Mouse (Mus musculus) fibroblast of lung, adult 2 months (primary cell): ENCODE results near the gene Ttyh1.
"Not testable (repeated sequence)": the region's sequence is repeated elsewhere in the genome, so short reads cannot be mapped to it uniquely, and the experiment has no call there.

Experiments
- DNase-seq: peaks from one replicate; pipeline ENCODE4 v3.0.0-alpha.2; 2011; ENCODE audit warnings: low read depth

Ttyh1 gene

GRCm38 (mm10) chr7:4144046-4144445 lies 24.8 kb downstream of the Ttyh1 start:
- DNase-seq, result no peak

DNA sequence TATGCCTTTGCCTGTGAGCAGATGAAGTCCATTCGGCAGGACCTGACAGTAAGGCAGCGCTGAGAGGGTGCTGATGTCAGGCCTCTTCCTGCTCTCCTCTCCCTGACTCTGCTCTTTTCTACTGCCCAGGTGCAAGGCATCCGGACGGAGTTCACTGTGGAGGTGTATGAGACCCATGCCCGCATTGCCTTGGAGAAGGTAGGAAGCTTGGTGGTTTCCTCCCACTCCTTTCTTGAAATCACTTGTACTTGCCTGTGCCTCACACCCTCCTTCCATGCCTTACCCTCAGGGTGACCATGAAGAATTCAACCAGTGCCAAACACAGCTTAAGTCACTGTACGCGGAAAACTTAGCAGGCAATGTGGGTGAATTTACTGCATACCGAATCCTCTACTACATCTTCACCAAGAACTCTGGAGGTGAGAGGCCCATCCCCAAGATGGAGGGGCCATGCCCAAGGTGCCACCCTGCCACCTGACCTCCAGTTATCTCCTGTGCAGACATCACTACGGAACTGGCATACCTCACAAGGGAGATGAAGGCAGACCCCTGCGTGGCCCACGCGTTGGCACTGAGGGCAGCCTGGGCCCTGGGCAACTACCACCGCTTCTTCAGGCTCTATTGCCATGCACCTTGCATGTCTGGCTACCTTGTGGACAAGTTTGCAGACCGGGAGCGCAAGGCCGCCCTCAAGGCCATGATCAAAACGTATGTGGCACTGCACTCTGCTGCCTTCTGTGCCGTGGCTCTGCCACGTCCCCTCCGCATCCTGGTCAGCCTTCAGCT lies 25.8 kb downstream of the Ttyh1 start:
- DNase-seq, result no peak

DNA sequence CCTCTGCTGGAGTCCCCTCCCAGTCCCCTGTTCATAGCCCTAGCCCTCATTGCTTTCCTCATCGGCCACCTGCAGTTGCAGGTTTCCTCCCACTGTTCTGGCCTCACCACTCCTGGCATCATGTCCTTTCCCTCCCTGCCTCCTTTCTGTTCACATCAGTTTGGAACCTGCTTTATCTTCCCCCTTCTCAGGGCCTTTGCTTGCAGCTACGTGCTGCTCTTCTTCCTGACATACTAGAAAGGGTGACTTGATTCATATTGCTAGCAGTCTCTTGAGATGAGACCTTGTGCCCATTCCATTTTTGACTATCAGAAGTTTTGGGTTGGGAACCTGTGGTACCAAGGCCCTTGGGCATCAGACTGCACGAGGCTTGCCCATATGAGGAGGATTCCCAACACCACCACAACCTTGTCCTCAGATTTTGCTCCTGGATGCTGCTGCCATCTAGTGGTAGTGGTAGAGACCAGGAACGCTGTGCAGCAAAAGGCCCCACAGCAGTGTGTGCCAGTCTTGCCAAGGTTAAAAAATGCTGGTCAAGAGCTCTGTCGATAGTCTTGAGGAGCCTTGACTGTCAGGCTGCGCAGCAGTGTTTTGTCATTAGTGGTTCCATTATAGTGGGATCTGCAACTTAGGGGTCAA lies 26.5 kb downstream of the Ttyh1 start:
- no peak for DNase-seq

DNA sequence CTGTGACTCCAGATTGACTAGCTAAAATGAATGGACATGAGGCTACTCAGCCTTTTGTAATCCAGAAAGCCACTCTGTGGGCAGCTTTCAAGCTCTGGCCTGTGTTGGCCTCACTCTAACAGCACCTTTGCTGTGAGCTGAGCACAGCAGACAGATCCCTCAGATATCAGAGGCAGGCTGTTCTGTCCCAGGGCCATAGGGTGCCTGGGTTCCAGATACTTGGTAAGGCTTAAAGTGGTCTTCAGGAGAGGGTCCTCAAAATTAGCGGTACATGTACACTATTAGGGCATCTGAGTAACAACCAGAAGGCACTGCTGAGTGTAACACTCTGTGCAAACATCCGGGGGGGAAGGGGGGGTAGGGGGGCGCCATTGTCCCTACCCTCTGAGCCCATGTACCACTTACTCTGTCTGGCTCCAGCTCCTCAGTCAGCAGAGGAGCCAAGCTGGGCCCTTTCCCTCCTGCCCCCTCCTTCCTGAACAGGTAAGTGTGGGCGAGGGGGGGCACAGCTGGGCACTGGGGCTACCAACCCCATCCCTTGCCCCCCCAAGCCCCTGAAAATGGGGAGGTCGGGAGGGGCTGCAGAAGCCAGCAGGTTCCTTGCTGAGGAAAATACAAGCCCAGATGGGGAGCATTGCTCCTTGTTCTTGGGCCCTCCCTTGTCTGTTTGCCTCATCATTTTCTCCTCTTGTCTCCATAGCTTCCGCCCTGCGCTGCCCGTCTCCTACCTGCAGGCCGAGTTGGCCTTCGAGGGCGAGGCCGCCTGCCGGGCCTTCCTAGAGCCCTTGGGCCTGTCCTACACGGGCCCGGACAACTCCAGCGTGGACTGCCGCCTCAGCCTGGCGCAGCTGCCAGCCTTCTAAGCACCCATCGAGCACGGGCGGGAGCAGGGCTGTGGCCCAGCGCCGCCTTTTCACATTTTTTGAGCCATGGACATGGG lies 27.3 kb downstream of the Ttyh1 start:
- no peak for DNase-seq

GRCm38 (mm10) chr7:4147371-4147770 lies 28.2 kb downstream of the Ttyh1 start:
- DNase-seq, result no peak

GRCm38 (mm10) chr7:4147836-4148235 lies 28.6 kb downstream of the Ttyh1 start:
- no peak for DNase-seq

DNA sequence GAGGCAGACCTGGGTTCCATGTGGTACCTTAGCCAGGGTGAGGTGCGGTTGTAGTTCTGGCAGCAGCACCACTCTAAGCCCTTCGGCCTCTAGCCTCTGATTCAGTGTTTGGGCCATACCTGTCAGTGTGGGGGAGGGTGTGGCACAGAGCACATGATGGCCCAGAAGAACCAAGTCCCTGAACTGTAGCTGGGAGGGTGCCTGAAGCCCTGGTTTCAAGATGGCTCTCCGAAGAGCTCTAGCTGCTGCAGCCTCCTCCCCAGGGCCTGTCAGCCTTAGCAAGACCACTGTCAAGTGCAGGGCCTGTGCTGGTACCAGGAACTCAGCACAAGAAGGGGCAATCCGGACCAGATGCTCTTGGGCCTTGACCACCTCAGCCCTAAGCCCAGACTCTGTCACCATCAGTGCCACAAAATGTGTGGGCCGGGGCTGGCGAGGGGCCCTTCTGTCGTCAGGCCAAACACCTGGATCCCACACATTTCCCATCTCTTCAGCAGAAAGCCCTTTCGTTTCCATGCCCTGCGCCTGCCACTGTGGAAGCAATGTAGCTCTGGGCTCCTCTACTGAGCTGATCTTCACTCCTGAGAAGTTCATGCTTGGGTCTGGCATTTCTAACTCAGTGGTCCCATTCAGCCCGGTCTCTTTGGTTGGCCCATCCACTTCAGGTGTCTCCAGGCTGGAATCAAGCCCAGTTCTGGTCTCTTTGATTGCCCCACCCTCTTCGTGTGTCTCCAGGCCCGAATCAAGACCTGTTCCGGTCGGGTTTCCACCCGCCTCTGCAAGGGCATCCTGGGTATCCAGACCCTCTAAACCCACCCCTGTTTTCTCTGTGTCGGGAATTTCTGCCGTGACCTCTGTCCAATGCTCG lies 29.4 kb downstream of the Ttyh1 start:
- DNase-seq, result no peak

DNA sequence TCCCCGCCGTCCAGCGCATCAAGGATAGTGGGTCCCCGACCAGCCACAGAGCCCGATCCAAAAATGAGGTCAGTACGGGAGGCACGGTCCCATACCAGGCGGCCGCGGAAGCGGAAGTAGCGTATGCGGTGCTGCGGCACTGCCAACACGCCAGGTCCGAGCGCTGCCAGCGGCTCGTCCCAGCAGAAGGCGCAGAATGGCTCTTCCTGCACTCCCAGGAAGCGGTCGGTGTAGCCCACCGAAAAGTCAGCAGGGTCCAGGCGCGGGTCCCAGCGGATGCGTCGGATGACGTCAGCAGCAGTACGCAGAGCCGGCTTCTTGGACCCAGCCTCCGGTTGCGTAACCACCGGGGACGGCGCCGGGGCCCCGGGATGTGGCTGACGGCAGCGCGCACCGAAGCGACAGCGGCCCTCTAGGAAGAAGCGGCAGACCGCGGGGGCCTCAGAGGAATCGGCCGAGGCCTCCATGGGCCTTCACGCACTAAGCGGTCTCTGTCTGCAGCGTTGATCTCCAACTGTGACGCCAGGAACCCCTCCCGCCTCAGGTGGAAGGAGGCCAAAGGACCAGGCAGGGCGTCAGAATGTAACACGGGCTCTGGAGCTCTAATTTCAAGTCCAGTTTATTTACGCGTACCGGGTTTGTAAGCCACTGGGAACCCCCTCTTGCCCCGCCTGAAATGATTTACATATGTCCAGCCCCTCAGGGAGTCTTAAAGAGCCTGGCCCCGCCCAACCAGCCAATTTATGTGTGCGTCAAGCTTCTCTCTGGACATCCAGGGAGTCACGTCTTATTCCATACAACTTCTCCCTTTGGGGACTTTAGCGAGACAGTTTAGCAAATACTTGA lies 30.2 kb downstream of the Ttyh1 start:
- peak; percentile 66 for DNase-seq

- DNase-seq, result no peak
Measured at GRCm38 (mm10) chr7:4150059-4150541, 30.9 kb downstream of the Ttyh1 start, which contains the start of gene Leng9. Gene Leng9 (minus strand): TSS chr7:4150374.

DNA sequence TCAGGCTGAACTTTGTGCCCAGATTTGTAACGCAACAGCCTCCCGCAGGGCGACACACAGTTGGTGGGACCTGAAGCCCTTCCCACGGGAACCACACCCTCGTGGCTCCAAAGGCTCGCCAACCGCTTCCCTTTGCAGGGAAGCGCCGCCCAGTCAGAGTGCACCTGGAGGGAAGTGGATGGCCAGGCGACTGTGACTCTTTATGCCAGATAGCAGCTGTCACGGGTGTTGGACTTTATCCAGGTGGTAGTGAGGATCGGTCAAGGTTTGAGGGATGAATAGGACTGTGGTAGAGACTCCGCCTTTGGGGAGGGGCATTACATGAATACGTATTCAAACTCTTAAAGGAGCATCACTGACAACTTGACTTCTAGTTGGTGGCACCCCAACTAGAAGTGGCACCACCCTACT lies 31.6 kb downstream of the Ttyh1 start:
- DNase-seq, result no peak

DNA sequence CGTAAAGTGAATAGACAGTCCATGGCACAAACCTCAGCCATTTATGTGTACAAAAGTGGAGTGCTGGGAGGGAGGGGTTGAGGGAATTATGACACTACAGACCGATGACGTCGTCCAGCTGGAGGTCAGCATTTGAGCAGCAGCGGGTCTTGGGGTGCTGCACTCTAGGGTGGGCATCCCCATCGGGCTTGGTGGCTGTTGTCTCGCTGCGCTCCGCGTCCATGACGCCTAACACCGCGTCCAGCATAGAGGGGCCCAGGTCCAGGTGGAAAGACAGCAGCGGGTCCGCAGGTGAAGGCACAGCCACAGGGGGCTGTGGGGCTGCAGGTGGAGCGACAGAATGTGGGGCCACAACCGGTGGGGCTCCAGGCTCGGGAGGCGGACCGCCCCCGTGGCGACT lies 32.0 kb downstream of the Ttyh1 start:
- no peak for DNase-seq

GRCm38 (mm10) chr7:4154356-4154755 lies 35.1 kb downstream of the Ttyh1 start:
- DNase-seq, result no peak

DNA sequence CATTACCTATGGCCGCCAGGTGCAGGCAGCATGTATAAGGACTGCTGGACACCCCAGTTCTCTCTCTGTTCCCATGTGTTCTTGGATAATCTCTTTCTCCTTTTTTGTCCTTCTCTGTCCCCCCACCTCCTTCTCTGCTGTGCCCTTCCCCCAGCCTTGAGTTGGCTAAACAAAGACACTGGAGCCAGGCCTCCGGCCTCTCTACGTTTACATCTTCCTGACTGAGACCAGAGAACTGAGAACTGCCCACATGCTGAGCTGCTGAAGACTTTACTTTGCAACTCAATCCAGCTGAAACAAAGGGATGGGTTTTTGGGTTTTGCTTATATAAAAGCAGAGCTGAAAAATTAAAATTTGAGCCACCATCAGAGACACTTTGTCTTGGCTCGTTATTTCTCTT lies 35.8 kb downstream of the Ttyh1 start:
- DNase-seq, result no peak

DNA sequence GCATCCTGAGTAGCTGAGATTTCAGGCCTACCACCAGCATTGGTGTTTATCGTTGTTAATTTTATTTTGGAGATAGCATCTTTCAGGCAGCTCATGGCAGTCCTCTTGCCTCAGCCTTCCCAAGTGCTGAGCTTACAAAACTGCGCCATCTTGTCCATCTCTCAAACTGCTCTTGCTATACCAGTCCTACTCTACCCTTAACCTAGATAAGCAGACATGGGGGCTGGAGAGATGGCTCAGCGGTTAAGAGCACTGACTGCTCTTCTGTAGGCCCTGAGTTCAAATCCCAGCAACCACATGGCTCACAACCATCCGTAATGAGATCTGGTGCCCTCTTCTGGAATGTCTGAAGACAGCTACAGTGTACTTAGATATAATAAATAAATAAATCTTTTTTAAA lies 42.4 kb downstream of the Ttyh1 start:
- not testable (repeated sequence) for DNase-seq

DNA sequence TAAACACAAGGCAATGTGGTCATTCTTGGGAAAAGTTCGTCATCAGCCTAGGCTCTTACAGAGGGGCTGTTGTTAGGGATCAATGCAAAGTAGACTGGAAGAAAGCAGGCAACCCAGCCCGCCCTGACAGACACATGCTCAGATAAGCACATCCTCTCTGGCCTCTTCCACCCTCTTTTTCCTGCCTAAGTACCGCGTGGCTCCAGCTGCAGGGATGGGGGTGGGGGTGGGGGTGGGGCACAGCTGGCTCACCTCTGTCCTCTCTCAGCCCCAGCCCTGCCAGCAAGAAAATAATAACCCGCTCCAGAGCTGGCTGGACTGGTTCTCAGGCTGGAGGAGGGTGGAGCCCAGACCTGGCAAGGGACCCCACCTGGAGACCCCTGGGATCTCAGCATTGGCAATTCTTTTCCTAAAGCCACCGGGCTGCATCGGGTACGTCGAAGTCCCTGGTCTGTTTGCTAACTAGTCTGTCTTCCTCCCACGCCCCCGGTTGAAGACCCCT lies 44.4 kb downstream of the Ttyh1 start:
- no peak for DNase-seq

GRCm38 (mm10) chr7:4164090-4164910 lies 45.1 kb downstream of the Ttyh1 start, which contains the start of gene Cdc42ep5:
Gene Cdc42ep5 (minus strand): TSS chr7:4164860.
- no peak for DNase-seq

DNA sequence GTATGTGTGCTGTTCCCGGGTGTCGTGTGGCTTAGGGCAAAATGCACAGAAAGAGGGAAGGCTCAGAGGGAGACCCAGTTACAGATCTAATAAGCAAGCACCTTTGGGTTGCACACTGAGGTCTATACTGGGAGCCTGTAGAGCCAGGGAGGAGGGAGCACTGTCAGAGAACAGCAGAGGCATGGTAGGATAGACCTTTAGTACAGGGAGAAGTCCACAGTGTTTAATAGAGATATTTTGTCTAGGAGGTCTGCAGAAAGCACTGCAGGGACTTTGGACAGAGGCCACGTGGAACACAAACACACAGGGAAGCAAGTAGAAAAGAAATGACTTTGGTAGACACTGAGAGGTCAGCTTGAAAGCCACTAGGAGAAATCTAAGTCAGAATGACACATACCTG lies 46.1 kb downstream of the Ttyh1 start:
- DNase-seq, result no peak

DNA sequence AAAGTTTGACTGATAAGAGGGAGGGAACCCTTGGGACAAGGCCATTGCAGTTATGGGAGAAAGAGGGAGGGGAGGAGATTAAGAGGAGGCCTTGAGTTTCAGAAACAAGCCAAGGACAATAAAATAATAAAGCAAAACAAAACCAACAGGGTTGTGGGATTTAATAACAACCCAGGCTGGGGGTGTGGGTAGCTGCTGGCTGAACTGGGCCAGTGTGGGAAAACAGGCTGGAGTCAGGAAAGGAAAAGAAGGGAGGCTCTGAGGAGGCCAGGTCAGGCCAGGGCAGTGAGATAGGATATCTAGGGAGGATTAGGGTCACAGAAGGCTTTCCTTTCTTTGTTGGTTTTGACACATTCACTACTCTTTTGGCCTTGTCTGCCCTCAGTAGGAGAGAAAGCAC lies 47.9 kb downstream of the Ttyh1 start:
- DNase-seq, result no peak

GRCm38 (mm10) chr7:4170193-4170938 lies 51.2 kb downstream of the Ttyh1 start:
- no peak for DNase-seq
